Mouse (Mus musculus): Measurements from ENCODE around the gene Elovl6. TPM values are rescaled to one million over a fixed set of nuclear protein-coding genes. Genes with fewer than 3 reads are reported as not detected.

The Elovl6 gene
- polyA plus RNA-seq, 1 experiment = 40.6 TPM

DNA sequence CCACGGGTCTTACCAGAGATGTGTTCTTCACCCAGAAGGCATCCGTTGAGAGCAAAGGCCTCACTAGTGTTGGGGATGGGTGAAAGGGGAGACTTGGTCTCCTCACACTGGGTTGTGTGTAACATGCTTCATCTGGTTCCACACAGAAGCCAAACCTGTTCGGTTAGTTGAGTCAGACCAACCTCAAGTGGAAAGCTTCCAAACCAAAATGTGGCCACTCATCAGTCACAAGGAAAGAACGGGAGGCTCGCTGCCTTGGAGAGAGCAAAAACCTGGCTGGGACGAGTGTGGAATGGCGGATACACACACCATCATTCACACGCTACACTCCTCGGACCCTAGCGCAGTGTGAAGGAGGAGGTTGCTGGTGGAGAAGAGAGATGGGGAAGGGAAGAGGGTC lies 22.4 kb upstream of the Elovl6 start:
- H3K27ac ChIP-seq (ENCODE audit: insufficient read depth, low read length) = no peak overlapping the region
- no peak for DNase-seq
- no peaks in the 10 kb centered on the region for H3K27me3 ChIP-seq (ENCODE audit: control insufficient read depth, insufficient read depth, low read length)
- 77% methylated on average over 10 of the region's 10 CpGs for WGBS
- H3K4me1 ChIP-seq (ENCODE audit: control insufficient read depth, insufficient read depth, low read length) = no peaks in the 10 kb centered on the region
- H3K4me3 ChIP-seq (replicated peaks; ENCODE audit: insufficient read depth, low read depth, low read length) = no peak overlapping the region
- TF ChIP-seq POLR2A (IDR thresholded peaks at IDR 0.05; ENCODE audit: borderline replicate concordance, insufficient read depth, low read length) (no peak), CTCF (IDR thresholded peaks at IDR 0.05; ENCODE audit: borderline replicate concordance, insufficient read depth, low read depth, low read length) (no peak)

DNA sequence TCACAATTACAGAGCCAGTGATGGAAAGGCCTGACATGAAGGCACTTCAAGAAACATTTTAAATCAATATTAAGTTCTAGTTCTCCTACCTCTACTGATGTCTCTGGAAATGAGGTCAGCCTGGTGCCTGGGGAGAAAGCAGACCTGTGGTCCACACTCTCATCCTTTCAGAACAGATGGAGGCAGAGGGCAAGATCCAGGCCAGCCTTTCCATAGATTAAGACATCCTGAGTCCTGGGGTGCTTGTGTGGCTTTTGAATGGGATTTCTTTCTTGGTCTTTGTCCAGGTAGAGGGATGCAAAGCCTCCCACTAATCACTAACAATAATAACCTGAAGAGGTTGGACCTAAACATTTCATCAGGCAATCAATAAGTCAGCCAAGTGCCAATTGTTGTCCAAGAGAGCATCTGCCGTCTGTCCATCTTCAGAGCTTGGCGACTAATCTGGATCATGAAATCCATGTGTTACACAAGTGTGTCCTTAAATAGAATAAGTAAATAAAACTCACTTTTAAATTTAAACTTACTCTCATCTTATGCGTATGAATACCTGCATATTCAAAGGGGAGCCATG lies 16.2 kb upstream of the Elovl6 start:
- TF ChIP-seq POLR2A (IDR thresholded peaks at IDR 0.05; ENCODE audit: borderline replicate concordance, insufficient read depth, low read length) (no peak), CTCF (IDR thresholded peaks at IDR 0.05; ENCODE audit: borderline replicate concordance, insufficient read depth, low read depth, low read length) (no peak)
- H3K27ac ChIP-seq (ENCODE audit: insufficient read depth, low read length) = no peak overlapping the region
- peak in 1 of 2 experiments; percentile 60 for DNase-seq
- H3K27me3 ChIP-seq (ENCODE audit: control insufficient read depth, insufficient read depth, low read length) = no peaks in the 10 kb centered on the region
- peaks cover 2% of the 10 kb centered on the region; the same call in 1 of the 2 replicates for H3K4me1 ChIP-seq (ENCODE audit: control insufficient read depth, insufficient read depth, low read length)
- WGBS = 34% methylated on average over 3 of the region's 3 CpGs
- H3K4me3 ChIP-seq (replicated peaks; ENCODE audit: insufficient read depth, low read depth, low read length) = no peak overlapping the region

DNA sequence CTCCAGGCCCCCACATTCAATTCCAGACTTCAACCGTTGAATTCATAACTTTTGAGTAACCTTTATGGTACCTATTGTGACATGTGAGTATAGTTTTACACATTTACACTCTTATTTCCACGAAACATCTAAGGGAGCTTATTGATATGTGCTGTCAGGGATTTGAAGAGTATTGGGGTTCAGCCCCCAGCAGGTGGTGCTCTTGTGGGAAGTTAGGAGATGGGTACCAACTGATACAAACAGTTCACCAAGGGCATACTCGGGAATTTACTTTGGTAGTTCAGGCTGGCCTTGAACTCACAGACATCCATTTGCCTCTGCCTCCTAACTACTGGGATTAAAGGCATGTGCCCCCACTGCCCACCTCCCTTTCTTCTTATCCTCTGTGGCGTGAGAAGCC lies 11.7 kb upstream of the Elovl6 start:
- no peak overlapping the region for H3K27ac ChIP-seq (ENCODE audit: insufficient read depth, low read length)
- no peak for TF ChIP-seq CTCF (IDR thresholded peaks at IDR 0.05; ENCODE audit: borderline replicate concordance, insufficient read depth, low read depth, low read length)
- TF ChIP-seq POLR2A (IDR thresholded peaks at IDR 0.05; ENCODE audit: borderline replicate concordance, insufficient read depth, low read length) = no peak
- no peak overlapping the region for H3K4me3 ChIP-seq (replicated peaks; ENCODE audit: insufficient read depth, low read depth, low read length)
- peaks cover 2% of the 10 kb centered on the region; the same call in 1 of the 2 replicates for H3K4me1 ChIP-seq (ENCODE audit: control insufficient read depth, insufficient read depth, low read length)
- no peak for DNase-seq
- no peaks in the 10 kb centered on the region for H3K27me3 ChIP-seq (ENCODE audit: control insufficient read depth, insufficient read depth, low read length)
- 88% methylated on average over 4 of the region's 4 CpGs for WGBS

DNA sequence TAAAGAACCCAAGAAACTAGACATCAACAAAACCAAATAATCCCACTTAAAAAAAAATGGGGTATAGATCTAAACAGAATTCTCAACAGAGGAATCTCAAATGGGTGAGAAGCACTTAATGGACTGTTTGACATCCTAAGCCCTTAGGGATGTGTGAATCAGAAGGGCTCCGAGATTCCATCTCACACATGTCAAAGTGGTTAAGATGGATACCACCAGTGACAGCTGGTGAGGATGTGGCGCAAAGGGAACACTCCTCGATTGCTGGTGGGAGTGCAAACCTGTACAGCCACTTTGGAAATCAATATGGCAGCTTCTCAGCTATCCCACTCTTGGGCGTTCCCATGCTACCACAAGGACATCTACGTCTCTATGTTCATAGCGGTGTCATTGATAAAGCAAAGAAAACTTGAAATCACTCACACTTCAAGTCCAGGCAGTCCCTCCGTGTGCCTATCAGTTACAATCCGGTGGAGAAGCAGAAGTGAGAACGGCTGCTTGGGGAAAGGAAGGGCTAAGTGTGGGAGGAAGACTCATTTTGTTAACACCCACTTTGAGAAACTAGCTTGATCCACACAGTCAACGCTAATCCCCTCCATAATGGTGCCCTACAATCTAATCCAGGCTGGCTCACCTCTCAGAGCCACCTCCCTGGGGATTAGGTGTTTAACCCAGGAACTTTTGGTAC lies 8.6 kb upstream of the Elovl6 start:
- WGBS = 91% methylated on average over 10 of the region's 10 CpGs
- TF ChIP-seq POLR2A (IDR thresholded peaks at IDR 0.05; ENCODE audit: borderline replicate concordance, insufficient read depth, low read length) (no peak), CTCF (IDR thresholded peaks at IDR 0.05; ENCODE audit: borderline replicate concordance, insufficient read depth, low read depth, low read length) (no peak)
- DNase-seq = no peak
- no peak overlapping the region for H3K27ac ChIP-seq (ENCODE audit: insufficient read depth, low read length)
- no peak overlapping the region for H3K4me3 ChIP-seq (replicated peaks; ENCODE audit: insufficient read depth, low read depth, low read length)
- no peaks in the 10 kb centered on the region for H3K4me1 ChIP-seq (ENCODE audit: control insufficient read depth, insufficient read depth, low read length)
- H3K27me3 ChIP-seq (ENCODE audit: control insufficient read depth, insufficient read depth, low read length) = no peaks in the 10 kb centered on the region

DNA sequence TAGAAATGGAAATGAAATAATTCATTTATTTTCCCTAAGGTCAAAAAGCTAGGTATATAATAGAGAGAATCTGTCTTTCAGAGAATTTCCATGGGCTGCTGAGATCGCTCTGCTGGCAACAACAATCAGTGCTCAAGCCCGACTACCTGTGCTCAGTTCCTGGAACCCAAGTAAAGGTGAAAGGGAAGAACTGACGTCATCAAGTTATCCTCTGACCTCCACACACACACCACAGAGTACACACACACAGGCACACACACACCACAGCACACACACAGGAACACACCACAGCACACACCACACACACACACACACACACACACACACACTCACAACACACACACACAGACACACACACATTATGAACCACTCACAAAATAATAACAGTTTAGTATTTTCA lies 5.1 kb upstream of the Elovl6 start:
- Histone ChIP-seq H3K27ac (ENCODE audit: insufficient read depth, low read length) (no peak overlapping the region), H3K4me3 (replicated peaks; ENCODE audit: insufficient read depth, low read depth, low read length) (no peak overlapping the region), H3K27me3 (ENCODE audit: control insufficient read depth, insufficient read depth, low read length) (no peaks in the 10 kb centered on the region), H3K4me1 (ENCODE audit: control insufficient read depth, insufficient read depth, low read length) (peaks cover 3% of the 10 kb centered on the region; the same call in 1 of the 2 replicates)
- WGBS = 90% methylated on average over 3 of the region's 3 CpGs
- DNase-seq = no peak
- TF ChIP-seq CTCF (IDR thresholded peaks at IDR 0.05; ENCODE audit: borderline replicate concordance, insufficient read depth, low read depth, low read length) = no peak
- no peak for TF ChIP-seq POLR2A (IDR thresholded peaks at IDR 0.05; ENCODE audit: borderline replicate concordance, insufficient read depth, low read length)

DNA sequence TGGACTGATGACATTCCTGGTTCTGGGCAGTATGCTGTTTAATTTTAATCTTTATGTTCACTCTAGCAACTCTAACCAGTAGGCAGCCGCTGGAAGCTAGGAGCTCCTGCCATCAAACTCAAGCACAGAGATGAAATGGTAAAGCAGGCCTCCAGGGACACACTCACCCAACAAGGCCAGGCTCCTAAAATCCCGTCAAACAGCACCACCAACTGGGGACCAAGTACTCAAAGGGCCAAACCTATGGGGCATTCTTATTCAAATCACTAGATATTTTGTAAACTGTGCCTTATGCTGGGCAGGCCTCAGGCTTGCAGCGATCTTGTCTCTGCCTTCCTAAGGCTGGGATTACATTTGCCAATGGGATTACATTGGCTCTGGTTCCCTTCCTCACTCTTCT lies 2.8 kb upstream of the Elovl6 start:
- TF ChIP-seq POLR2A (IDR thresholded peaks at IDR 0.05; ENCODE audit: borderline replicate concordance, insufficient read depth, low read length) (no peak), CTCF (IDR thresholded peaks at IDR 0.05; ENCODE audit: borderline replicate concordance, insufficient read depth, low read depth, low read length) (no peak)
- no peak for DNase-seq
- Histone ChIP-seq H3K4me1 (ENCODE audit: control insufficient read depth, insufficient read depth, low read length) (peaks cover 3% of the 10 kb centered on the region; the same call in 1 of the 2 replicates), H3K27me3 (ENCODE audit: control insufficient read depth, insufficient read depth, low read length) (no peaks in the 10 kb centered on the region), H3K4me3 (replicated peaks; ENCODE audit: insufficient read depth, low read depth, low read length) (no peak overlapping the region), H3K27ac (ENCODE audit: insufficient read depth, low read length) (no peak overlapping the region)
- WGBS = 68% methylated on average over 3 of the region's 3 CpGs

DNA sequence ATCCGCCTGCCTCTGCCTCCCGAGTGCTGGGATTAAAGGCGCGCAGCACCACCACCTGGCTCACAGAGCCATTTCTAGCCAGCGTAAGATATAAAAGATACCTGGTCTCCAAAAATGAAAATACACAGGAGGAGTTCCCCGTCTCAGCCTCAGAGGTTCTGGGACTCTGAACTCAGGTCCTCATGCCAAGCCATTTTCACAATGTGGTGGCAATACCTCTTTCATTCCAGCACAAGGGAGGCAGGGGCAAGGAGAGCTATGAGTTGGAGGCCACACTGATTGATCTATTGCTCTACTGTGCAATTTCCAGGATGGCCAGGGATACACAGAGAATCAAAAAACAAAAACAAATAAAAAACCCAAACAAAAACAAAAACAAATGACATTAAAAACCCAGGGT lies 1.7 kb upstream of the Elovl6 start:
- no peak overlapping the region for H3K4me3 ChIP-seq (replicated peaks; ENCODE audit: insufficient read depth, low read depth, low read length)
- TF ChIP-seq POLR2A (IDR thresholded peaks at IDR 0.05; ENCODE audit: borderline replicate concordance, insufficient read depth, low read length) = no peak
- H3K27me3 ChIP-seq (ENCODE audit: control insufficient read depth, insufficient read depth, low read length) = no peaks in the 10 kb centered on the region
- peaks cover 6% of the 10 kb centered on the region; the same call in 1 of the 2 replicates for H3K4me1 ChIP-seq (ENCODE audit: control insufficient read depth, insufficient read depth, low read length)
- no peak overlapping the region for H3K27ac ChIP-seq (ENCODE audit: insufficient read depth, low read length)
- no peak for DNase-seq
- WGBS = 98% methylated on average over 6 of the region's 6 CpGs

Data from cerebellum, adult 2 months (tissue).